Mouse (Mus musculus) spleen, adult 2 months (tissue): Measurements from ENCODE around the gene Zbtb34. TPM values are rescaled to one million over a fixed set of nuclear protein-coding genes. Genes with fewer than 3 reads are reported as not detected.

Experiments
- DNase-seq, 2 experiments: peaks; one replicate each; pipeline versions ENCODE4 v3.0.0 to v3.0.0-alpha.2; 2012 to 2021; ENCODE audit warnings: low spot score in 2 of 2, low read depth in 1 of 2
- H3K27ac ChIP-seq: fragments of 200-500 bp; 2 replicates; pipeline ENCODE4 v1.5.1; 2012; ENCODE audit warnings: low read length, inconsistent platforms; ENCODE audit not compliant: insufficient read depth
- H3K27me3 ChIP-seq: fragments of 200-500 bp; 2 replicates; pipeline ENCODE4 v1.6.1; 2012; ENCODE audit warnings: mild to moderate bottlenecking, moderate library complexity, low read length, inconsistent platforms; ENCODE audit not compliant: control insufficient read depth, insufficient read depth
- H3K36me3 ChIP-seq: fragments of 200-500 bp; 2 replicates; pipeline ENCODE4 v1.6.1; 2012; ENCODE audit warnings: mild to moderate bottlenecking, low read length, inconsistent platforms; ENCODE audit not compliant: control insufficient read depth, insufficient read depth
- H3K4me1 ChIP-seq: fragments of 200-500 bp; 2 replicates; pipeline ENCODE4 v1.6.1; 2011; ENCODE audit warnings: inconsistent platforms; ENCODE audit not compliant: control insufficient read depth, insufficient read depth, insufficient read length
- H3K4me3 ChIP-seq: fragments of 200-500 bp; 2 replicates; pipeline ENCODE4 v1.5.1; 2011; ENCODE audit warnings: mild to moderate bottlenecking, inconsistent platforms; ENCODE audit not compliant: insufficient read depth, insufficient read length; ENCODE audit errors: extremely low read depth
- CTCF ChIP-seq: fragments of 200-500 bp; IDR thresholded peaks from 2 replicates; pipeline ENCODE4 v1.5.1; 2011; ENCODE audit warnings: mild to moderate bottlenecking, inconsistent platforms; ENCODE audit not compliant: insufficient read depth, insufficient read length, insufficient replicate concordance; ENCODE audit errors: extremely low read depth
- POLR2A ChIP-seq: fragments of 200-500 bp; IDR thresholded peaks from 2 replicates; pipeline ENCODE4 v1.6.1; 2011; ENCODE audit warnings: low read depth, low read length, inconsistent platforms
- WGBS: fragments of 180-500 bp; shearing (Covaris S2); methylation state at CpG from one replicate; pipeline ENCODE4 v1.1.7; 2018; 5-methylcytosine and 5-hydroxymethylcytosine counted together
- polyA plus RNA-seq: library from polyadenylated mRNA; depleted of rRNA; stranded (reverse); fragments of >200 nt; gene quantifications from 2 replicates; pipeline ENCODE4 v1.2.3, GENCODE M21; 2012

The Zbtb34 gene
- polyA plus RNA-seq, 1 experiment, result 6.5 TPM

DNA sequence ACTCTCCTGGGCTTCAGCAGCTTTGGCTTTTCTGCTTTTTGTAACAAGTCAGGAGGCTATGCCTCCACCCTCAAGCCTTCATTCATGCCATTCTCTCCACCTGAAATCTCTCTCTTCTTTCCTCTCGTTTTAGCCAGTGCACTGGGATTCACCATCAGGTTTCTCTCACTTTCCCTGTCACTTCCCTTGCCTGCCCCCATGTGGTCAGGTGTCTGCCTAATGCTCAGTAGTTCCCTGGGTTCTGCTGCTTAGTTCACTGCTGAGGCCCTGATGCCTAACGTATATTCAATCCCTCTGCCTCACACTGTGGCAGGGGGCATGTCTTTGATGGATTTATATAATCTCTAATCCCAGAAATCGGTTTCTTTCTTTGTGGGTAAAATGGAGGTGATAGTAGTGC is 29.9 kb downstream of the Zbtb34 start:
- whole genome bisulfite sequencing, result 58% methylated on average over 3 of the region's 3 CpGs
- Histone ChIP-seq H3K27ac (no peak overlapping the region), H3K27me3 (no peaks in the 10 kb centered on the region), H3K4me3 (no peak overlapping the region), H3K4me1 (peaks cover 3% of the 10 kb centered on the region; the same call in 1 of the 2 replicates), H3K36me3 (no peaks in the 10 kb centered on the region)
- DNase-seq, result no peak
- no peak for TF ChIP-seq POLR2A
- no peak; the same call in 1 of the 2 replicates for TF ChIP-seq CTCF

DNA sequence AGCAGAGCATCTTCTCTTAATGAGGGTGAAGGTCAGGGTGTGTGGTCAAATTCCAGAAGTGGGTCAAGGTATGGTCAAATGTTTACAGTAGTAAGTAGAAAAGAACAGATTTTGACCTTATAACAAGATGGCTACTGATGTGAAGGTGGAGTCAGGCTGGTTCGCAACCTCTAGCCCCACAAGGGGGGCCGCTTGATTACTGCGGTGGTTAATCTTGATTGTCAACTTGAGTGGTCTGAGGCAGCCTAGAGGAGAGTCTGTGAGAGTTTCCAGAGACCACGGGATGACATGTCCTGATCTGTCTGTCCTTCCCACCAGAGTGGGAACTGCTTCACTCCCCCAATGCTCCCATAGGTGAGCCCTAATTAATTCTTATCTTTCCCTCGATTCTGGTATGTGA is 30.6 kb downstream of the Zbtb34 start:
- Histone ChIP-seq H3K27ac (no peak overlapping the region), H3K36me3 (no peaks in the 10 kb centered on the region), H3K4me3 (no peak overlapping the region), H3K27me3 (no peaks in the 10 kb centered on the region), H3K4me1 (peaks cover 3% of the 10 kb centered on the region; the same call in 1 of the 2 replicates)
- TF ChIP-seq CTCF (no peak), POLR2A (no peak)
- DNase-seq, result no peak
- WGBS, result 85% methylated on average over 5 of the region's 5 CpGs

GRCm38 (mm10) chr2:33399091-33399490 is 32.0 kb downstream of the Zbtb34 start:
- H3K4me3 ChIP-seq, result no peak overlapping the region
- no peak for TF ChIP-seq CTCF
- TF ChIP-seq POLR2A, result no peak
- peaks cover 3% of the 10 kb centered on the region; the same call in 1 of the 2 replicates for H3K4me1 ChIP-seq
- no peaks in the 10 kb centered on the region for H3K36me3 ChIP-seq
- 90% methylated on average over 7 of the region's 7 CpGs for WGBS
- no peak for DNase-seq
- no peak overlapping the region for H3K27ac ChIP-seq
- H3K27me3 ChIP-seq, result no peaks in the 10 kb centered on the region

GRCm38 (mm10) chr2:33397036-33397435 is 34.1 kb downstream of the Zbtb34 start:
- no peaks in the 10 kb centered on the region for H3K27me3 ChIP-seq
- WGBS, result 84% methylated on average over 4 of the region's 4 CpGs
- no peak for DNase-seq
- H3K4me1 ChIP-seq, result no peaks in the 10 kb centered on the region
- no peak overlapping the region for H3K27ac ChIP-seq
- TF ChIP-seq CTCF (no peak), POLR2A (no peak)
- no peak overlapping the region for H3K4me3 ChIP-seq
- no peaks in the 10 kb centered on the region for H3K36me3 ChIP-seq

GRCm38 (mm10) chr2:33395053-33395452 is 36.1 kb downstream of the Zbtb34 start:
- Histone ChIP-seq H3K4me3 (no peak overlapping the region), H3K27me3 (no peaks in the 10 kb centered on the region), H3K4me1 (no peaks in the 10 kb centered on the region), H3K36me3 (no peaks in the 10 kb centered on the region), H3K27ac (no peak overlapping the region)
- DNase-seq, result no peak
- no peak for TF ChIP-seq POLR2A
- TF ChIP-seq CTCF, result no peak
- 78% methylated on average over 2 of the region's 2 CpGs for WGBS

GRCm38 (mm10) chr2:33393951-33394635 is 37.0 kb downstream of the Zbtb34 start:
- WGBS, result 86% methylated on average over 11 of the region's 11 CpGs
- no peak overlapping the region for H3K4me3 ChIP-seq
- H3K36me3 ChIP-seq, result no peaks in the 10 kb centered on the region
- TF ChIP-seq CTCF (no peak), POLR2A (no peak)
- no peak overlapping the region for H3K27ac ChIP-seq
- H3K4me1 ChIP-seq, result no peaks in the 10 kb centered on the region
- H3K27me3 ChIP-seq, result no peaks in the 10 kb centered on the region
- DNase-seq, result no peak

DNA sequence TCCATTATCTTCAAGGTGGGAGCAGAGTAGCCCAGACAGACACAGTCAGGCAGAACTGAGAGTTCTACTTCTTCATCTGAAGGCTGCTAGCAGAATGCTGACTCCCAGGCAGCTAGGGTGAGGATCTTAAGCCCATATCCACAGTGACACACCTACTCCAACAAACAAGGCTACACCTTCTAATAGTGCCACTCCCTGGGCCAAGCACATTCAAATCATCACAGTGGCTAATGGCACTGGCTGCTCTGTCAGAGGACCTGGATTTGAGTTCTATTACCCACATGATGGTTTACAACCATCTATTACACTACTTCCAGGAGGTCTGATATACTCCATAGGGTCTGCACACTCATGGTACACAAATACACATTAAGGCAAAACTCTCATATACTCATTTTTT is 38.1 kb downstream of the Zbtb34 start:
- H3K4me1 ChIP-seq, result no peaks in the 10 kb centered on the region
- H3K36me3 ChIP-seq, result no peaks in the 10 kb centered on the region
- no peak overlapping the region for H3K27ac ChIP-seq
- TF ChIP-seq POLR2A (no peak), CTCF (no peak)
- no peaks in the 10 kb centered on the region for H3K27me3 ChIP-seq
- H3K4me3 ChIP-seq, result no peak overlapping the region
- DNase-seq, result no peak
